Mouse (Mus musculus) stomach, embryonic 14.5 days (tissue): ENCODE measurements around the gene Ttll5. TPM values are rescaled to one million over a fixed set of nuclear protein-coding genes. Genes with fewer than 3 reads are reported as not detected.

Experiments
- ATAC-seq: fragments of 200-750 bp; cut with Nextera tagmentation; 2 replicates; pipeline ENCODE4 v1.8.0; 2017; ENCODE audit warnings: low read depth, moderate TSS enrichment; ENCODE audit not compliant: insufficient number of reproducible peaks, insufficient read depth, low FRiP score
- H3K27ac ChIP-seq: fragments of 300-500 bp; sonication (generic); 2 replicates; pipeline ENCODE4 v1.5.1; 2014; ENCODE audit warnings: mild to moderate bottlenecking, low read length, moderate library complexity, mixed read lengths
- H3K27me3 ChIP-seq: fragments of 300-500 bp; sonication (generic); 2 replicates; pipeline ENCODE4 v1.6.1; 2014; ENCODE audit warnings: low read length, control low read depth, mixed read lengths; ENCODE audit not compliant: control insufficient read depth, insufficient read depth
- H3K36me3 ChIP-seq: fragments of 300-500 bp; sonication (generic); 2 replicates; pipeline ENCODE4 v1.6.1; 2014; ENCODE audit warnings: mild to moderate bottlenecking, control low read depth, low read length, moderate library complexity, mixed read lengths; ENCODE audit not compliant: control insufficient read depth, insufficient read depth
- H3K4me1 ChIP-seq: fragments of 300-500 bp; sonication (generic); 2 replicates; pipeline ENCODE4 v1.6.1; 2014; ENCODE audit warnings: low read length, control low read depth, mixed read lengths; ENCODE audit not compliant: control insufficient read depth, insufficient read depth
- H3K4me2 ChIP-seq: fragments of 300-500 bp; sonication (generic); replicated peaks from 2 replicates; pipeline ENCODE4 v1.6.1; 2014; ENCODE audit warnings: low read depth, low read length, control low read depth
- H3K4me3 ChIP-seq: fragments of 300-500 bp; sonication (generic); 2 replicates; pipeline ENCODE4 v1.5.1; 2014; ENCODE audit warnings: low read depth, low read length, control low read depth
- H3K9ac ChIP-seq: fragments of 300-500 bp; sonication (generic); replicated peaks from 2 replicates; pipeline ENCODE4 v1.6.1; 2014; ENCODE audit warnings: low read depth, mild to moderate bottlenecking, control low read depth, low read length, moderate library complexity, mixed read lengths
- H3K9me3 ChIP-seq: fragments of 300-500 bp; sonication (generic); 2 replicates; pipeline ENCODE4 v1.6.1; 2016; ENCODE audit warnings: low read depth, low read length, control low read depth; ENCODE audit not compliant: control insufficient read depth
- WGBS: fragments of 180-500 bp; shearing (Covaris S2); extraction: QIAGEN DNeasy Blood & Tissue Kit; methylation state at CpG from one replicate; pipeline ENCODE4 v1.1.7; 2014; 5-methylcytosine and 5-hydroxymethylcytosine counted together
- polyA plus RNA-seq: library from polyadenylated mRNA; unstranded; fragments of >200 nt; fragmentation: Nextera tagmentation; extraction: Ambion mirVana; gene quantifications from 2 replicates; pipeline ENCODE4 v1.2.1, GENCODE M21; 2014

Gene Ttll5
- polyA plus RNA-seq, 1 experiment from 2014 or later: 17.7 TPM

GRCm38 (mm10) chr12:85968409-85968808 is 143.9 kb downstream of the Ttll5 start:
- Histone ChIP-seq H3K4me1 (peaks cover 10% of the 10 kb centered on the region), H3K4me2 (no peak overlapping the region), H3K4me3 (no peak overlapping the region), H3K9me3 (no peaks in the 10 kb centered on the region), H3K9ac (no peak overlapping the region), H3K36me3 (no peaks in the 10 kb centered on the region), H3K27ac (no peak overlapping the region), H3K27me3 (no peaks in the 10 kb centered on the region)
- 84% methylated on average over 4 of the region's 4 CpGs for WGBS
- ATAC-seq: no peak

- H3K27me3 ChIP-seq: no peaks in the 10 kb centered on the region
- 0 out of 2 replicates have a peak, but pooled peaks cover 3% of the 10 kb centered on the region for H3K4me1 ChIP-seq
- no peak overlapping the region for H3K4me3 ChIP-seq
- WGBS: 37% methylated on average over 5 of the region's 5 CpGs
- no peak overlapping the region for H3K4me2 ChIP-seq
- no peak overlapping the region for H3K9ac ChIP-seq
- no peaks in the 10 kb centered on the region for H3K36me3 ChIP-seq
- no peak overlapping the region for H3K27ac ChIP-seq
- H3K9me3 ChIP-seq: no peaks in the 10 kb centered on the region
- ATAC-seq: no peak
Measured at GRCm38 (mm10) chr12:85969571-85969970, 145.1 kb downstream of the Ttll5 start.

GRCm38 (mm10) chr12:85970191-85970590 is 145.7 kb downstream of the Ttll5 start:
- 61% methylated on average over 5 of the region's 5 CpGs for WGBS
- no peak overlapping the region for H3K27ac ChIP-seq

GRCm38 (mm10) chr12:85970803-85971202 is 146.3 kb downstream of the Ttll5 start:
- Histone ChIP-seq H3K27ac (no peak overlapping the region), H3K4me1 (0 out of 2 replicates have a peak, but pooled peaks cover 3% of the 10 kb centered on the region), H3K27me3 (no peaks in the 10 kb centered on the region), H3K4me3 (no peak overlapping the region), H3K9me3 (no peaks in the 10 kb centered on the region), H3K36me3 (no peaks in the 10 kb centered on the region), H3K9ac (no peak overlapping the region), H3K4me2 (no peak overlapping the region)
- 70% methylated on average over 2 of the region's 2 CpGs for WGBS
- ATAC-seq: no peak

More at GRCm38 (mm10) chr12:85970191-85970590, 145.7 kb downstream of the Ttll5 start:
- H3K4me2 ChIP-seq: no peak overlapping the region
- H3K9ac ChIP-seq: no peak overlapping the region
- no peaks in the 10 kb centered on the region for H3K36me3 ChIP-seq
- ATAC-seq: no peak
- no peak overlapping the region for H3K4me3 ChIP-seq
- H3K9me3 ChIP-seq: no peaks in the 10 kb centered on the region
- 0 out of 2 replicates have a peak, but pooled peaks cover 3% of the 10 kb centered on the region for H3K4me1 ChIP-seq
- no peaks in the 10 kb centered on the region for H3K27me3 ChIP-seq

GRCm38 (mm10) chr12:85971655-85972054 is 147.2 kb downstream of the Ttll5 start:
- H3K9ac ChIP-seq: no peak overlapping the region
- H3K27me3 ChIP-seq: no peaks in the 10 kb centered on the region
- no peak for ATAC-seq
- H3K9me3 ChIP-seq: no peaks in the 10 kb centered on the region
- no peak overlapping the region for H3K4me2 ChIP-seq
- H3K4me1 ChIP-seq: 0 out of 2 replicates have a peak, but pooled peaks cover 3% of the 10 kb centered on the region
- H3K4me3 ChIP-seq: no peak overlapping the region
- no peaks in the 10 kb centered on the region for H3K36me3 ChIP-seq
- no peak overlapping the region for H3K27ac ChIP-seq
- 88% methylated on average over 4 of the region's 4 CpGs for WGBS

- no peaks in the 10 kb centered on the region for H3K27me3 ChIP-seq
- no peaks in the 10 kb centered on the region for H3K9me3 ChIP-seq
- no peak overlapping the region for H3K9ac ChIP-seq
- WGBS: 41% methylated on average over 4 of the region's 4 CpGs
- no peak overlapping the region for H3K27ac ChIP-seq
- H3K4me2 ChIP-seq: no peak overlapping the region
- ATAC-seq: no peak
- H3K4me3 ChIP-seq: no peak overlapping the region
- no peaks in the 10 kb centered on the region for H3K36me3 ChIP-seq
- H3K4me1 ChIP-seq: 0 out of 2 replicates have a peak, but pooled peaks cover 3% of the 10 kb centered on the region
Measured at GRCm38 (mm10) chr12:85973526-85973925, 149.1 kb downstream of the Ttll5 start.

- no peak overlapping the region for H3K4me3 ChIP-seq
- no peak for ATAC-seq
- no peaks in the 10 kb centered on the region for H3K9me3 ChIP-seq
- no peaks in the 10 kb centered on the region for H3K36me3 ChIP-seq
- 61% methylated on average over 4 of the region's 4 CpGs for WGBS
- no peak overlapping the region for H3K9ac ChIP-seq
- no peak overlapping the region for H3K4me2 ChIP-seq
- H3K27ac ChIP-seq: no peak overlapping the region
- no peaks in the 10 kb centered on the region for H3K27me3 ChIP-seq
- H3K4me1 ChIP-seq: 0 out of 2 replicates have a peak, but pooled peaks cover 3% of the 10 kb centered on the region
Measured at GRCm38 (mm10) chr12:85974030-85974429, 149.6 kb downstream of the Ttll5 start.

GRCm38 (mm10) chr12:85979996-85980395 is 155.5 kb downstream of the Ttll5 start:
- 89% methylated on average over 5 of the region's 5 CpGs for WGBS

GRCm38 (mm10) chr12:85985524-85985923 is 161.1 kb downstream of the Ttll5 start:
- no peak for ATAC-seq
- Histone ChIP-seq H3K27ac (no peak overlapping the region), H3K9me3 (no peaks in the 10 kb centered on the region), H3K9ac (no peak overlapping the region), H3K36me3 (no peaks in the 10 kb centered on the region), H3K4me2 (no peak overlapping the region), H3K4me1 (peaks cover 7% of the 10 kb centered on the region; the same call in 1 of the 2 replicates), H3K27me3 (no peaks in the 10 kb centered on the region), H3K4me3 (no peak overlapping the region)
- 74% methylated on average over 4 of the region's 4 CpGs for whole genome bisulfite sequencing

More at GRCm38 (mm10) chr12:85979996-85980395, 155.5 kb downstream of the Ttll5 start:
- Histone ChIP-seq H3K4me2 (no peak overlapping the region), H3K9me3 (no peaks in the 10 kb centered on the region), H3K27me3 (no peaks in the 10 kb centered on the region), H3K4me1 (no peaks in the 10 kb centered on the region), H3K27ac (no peak overlapping the region), H3K4me3 (no peak overlapping the region), H3K36me3 (no peaks in the 10 kb centered on the region), H3K9ac (no peak overlapping the region)
- no peak for ATAC-seq
